Mouse (Mus musculus) bone marrow macrophage, adult 2 months (primary cell): Measurements from ENCODE around the gene Trf.

ENCODE experiments used
- CTCF ChIP-seq: IDR thresholded peaks from 2 replicates; pipeline ENCODE4 v1.5.1; 2012; ENCODE audit warnings: low read depth, mild to moderate bottlenecking, low read length, moderate library complexity
- POLR2A ChIP-seq: IDR thresholded peaks from 2 replicates; pipeline ENCODE4 v1.6.1; 2012; ENCODE audit warnings: mild to moderate bottlenecking, low read depth, low read length, borderline replicate concordance

- TF ChIP-seq CTCF (no peak), POLR2A (no peak)
These were observed 48.4 kb downstream of the Trf start for GRCm38 (mm10) chr9:103181886-103182285.
